Mouse (Mus musculus) liver, postnatal 0 days (tissue): Measurements from ENCODE around the gene Ankrd35.
A peak's percentile ranks its signal among the peaks of the same experiment; 100 is the strongest.

ENCODE experiments used
- CTCF ChIP-seq: sonication (generic); IDR thresholded peaks from 2 replicates; pipeline ENCODE4 v1.5.1; 2016; ENCODE audit warnings: antibody characterized with exemption, low read depth
- EP300 ChIP-seq: IDR thresholded peaks from 2 replicates; pipeline ENCODE4 v1.6.1; 2016; ENCODE audit warnings: antibody characterized with exemption, low read depth, mild to moderate bottlenecking

DNA sequence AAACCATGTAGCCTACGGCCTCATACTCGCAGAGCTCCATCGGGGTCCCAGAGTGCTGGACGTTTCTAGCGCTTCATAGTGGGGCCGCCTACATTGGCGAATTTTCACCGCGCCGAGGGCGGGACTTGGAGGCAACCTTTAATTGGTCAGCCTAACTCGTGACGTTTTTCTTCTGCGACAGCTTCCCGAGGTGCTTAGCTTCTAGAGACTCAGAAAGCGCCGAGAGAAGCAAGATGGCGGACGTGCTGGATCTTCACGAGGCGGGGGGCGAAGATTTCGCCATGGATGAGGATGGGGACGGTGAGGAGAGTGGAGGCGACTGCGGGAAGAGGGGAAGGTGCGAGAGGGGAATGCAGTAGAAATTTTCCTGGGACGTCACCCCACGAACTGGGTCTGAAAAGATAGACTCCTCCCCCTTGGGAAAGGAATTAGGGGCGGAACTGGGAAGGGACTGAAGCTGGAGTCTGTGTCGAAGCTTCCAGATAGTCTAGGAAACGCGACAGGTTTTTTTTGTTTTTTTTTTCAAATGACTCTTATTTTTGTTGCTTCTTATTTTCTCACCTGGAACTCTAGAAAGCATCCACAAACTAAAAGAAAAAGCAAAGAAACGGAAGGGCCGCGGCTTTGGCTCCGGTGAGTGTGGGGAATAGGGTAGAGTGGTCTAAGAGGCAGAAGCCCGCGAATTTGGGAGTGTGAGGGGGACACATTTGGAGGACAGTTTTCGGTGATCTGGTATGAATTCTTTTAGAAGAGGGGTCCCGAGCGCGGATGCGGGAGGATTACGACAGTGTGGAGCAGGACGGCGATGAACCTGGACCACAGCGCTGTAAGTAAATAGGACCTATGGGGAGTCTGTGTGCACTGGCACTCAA is 40.0 kb upstream of the Ankrd35 start, which contains the start of gene Rbm8a:
- TF ChIP-seq CTCF (no peak), EP300 (peak; percentile 60; the same call in 1 of the 2 replicates)
